Mouse (Mus musculus): ENCODE data around the gene Mfap1a. TPM values are rescaled to one million over a fixed set of nuclear protein-coding genes. Genes with fewer than 3 reads are reported as not detected.
"Not testable (repeated sequence)": the region's sequence is repeated elsewhere in the genome, so short reads cannot be mapped to it uniquely, and the experiment has no call there.

Mfap1a gene
- total RNA-seq, 2 experiments from 2014 or later: 14.5 to 15.4 TPM

DNA sequence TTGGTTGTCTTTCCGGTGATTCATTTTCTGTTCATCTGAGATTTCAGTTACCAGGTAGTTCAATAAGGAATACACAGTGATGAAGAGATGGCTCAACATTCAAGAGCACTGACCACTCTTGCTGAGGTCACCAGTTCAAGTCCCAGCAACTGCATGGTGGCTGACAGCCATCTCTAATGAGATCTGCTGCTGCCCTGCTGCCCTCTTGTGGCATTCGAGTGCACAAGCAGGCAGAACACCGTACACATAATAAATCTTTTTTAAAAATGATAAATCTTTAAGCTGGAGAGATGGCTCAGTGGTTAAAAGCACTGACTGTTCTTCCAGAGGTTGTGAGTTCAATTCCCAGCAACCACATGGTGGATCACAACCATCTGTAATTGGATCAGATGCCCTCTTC, 26.0 kb downstream of the Mfap1a start:
- DNase-seq: peak; percentile 7
- intact Hi-C loops (cut with DNase I; ENCODE audit: low total_unique reads): no loop called here

DNA sequence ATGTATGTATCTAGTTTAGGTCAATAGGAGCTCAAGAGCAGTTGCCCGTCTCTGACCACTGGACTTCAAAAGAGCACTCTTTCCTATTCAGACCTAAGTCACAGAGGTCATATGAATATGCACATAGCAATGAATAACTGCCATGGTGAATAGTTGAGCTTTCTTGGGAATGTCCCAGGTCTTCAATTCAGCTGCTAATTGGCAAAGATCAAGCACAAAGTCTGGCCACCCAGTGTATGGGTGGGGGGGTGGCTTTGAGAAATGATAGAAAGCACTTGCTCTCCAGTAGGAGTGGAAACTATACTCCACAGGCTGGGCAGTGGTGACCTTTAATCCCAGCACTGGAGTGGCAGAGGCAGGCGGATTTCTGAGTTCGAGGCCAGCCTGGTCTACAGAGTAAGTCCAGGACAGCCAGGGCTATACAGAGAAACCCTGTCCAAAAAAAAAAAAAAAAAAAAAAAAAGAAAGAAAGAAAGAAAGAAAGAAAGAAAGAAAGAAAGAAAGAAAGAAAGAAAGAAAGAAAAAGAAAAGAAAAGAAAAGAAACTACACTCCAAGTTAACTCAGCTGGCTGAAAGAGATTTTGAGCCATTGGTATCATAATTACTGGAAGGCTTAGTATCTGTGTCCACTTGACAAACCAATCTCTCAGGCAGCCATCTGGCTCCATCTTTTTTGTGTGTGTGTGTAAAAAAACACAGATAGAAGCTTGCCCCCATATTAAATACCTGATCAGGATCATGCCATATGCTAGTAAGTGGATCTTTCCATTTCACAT, 28.8 kb downstream of the Mfap1a start:
- DNase-seq: no peak
- intact Hi-C loops (cut with DNase I; ENCODE audit: low total_unique reads): no loop called here

DNA sequence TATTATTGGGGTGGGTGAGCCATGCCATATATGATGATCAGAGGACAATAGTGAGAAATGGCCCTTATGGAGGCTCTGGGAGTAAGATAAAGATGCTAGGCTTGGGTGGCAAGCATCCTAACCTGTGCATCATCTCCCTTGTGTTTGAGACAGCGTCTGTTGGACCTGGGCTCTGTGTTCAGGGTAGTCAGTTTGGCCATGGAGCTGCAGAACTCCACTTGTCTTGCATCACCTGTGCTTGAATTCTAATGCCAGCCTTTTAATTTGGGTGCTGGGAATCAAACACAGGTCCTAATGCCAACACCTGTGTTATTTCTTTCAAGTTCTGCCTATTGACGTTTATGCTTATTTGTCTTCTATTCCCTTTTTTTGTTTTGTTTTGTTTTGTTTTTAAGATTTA, 31.2 kb downstream of the Mfap1a start:
- intact Hi-C loops (cut with DNase I; ENCODE audit: low total_unique reads); DNase-seq: not testable (repeated sequence)

DNA sequence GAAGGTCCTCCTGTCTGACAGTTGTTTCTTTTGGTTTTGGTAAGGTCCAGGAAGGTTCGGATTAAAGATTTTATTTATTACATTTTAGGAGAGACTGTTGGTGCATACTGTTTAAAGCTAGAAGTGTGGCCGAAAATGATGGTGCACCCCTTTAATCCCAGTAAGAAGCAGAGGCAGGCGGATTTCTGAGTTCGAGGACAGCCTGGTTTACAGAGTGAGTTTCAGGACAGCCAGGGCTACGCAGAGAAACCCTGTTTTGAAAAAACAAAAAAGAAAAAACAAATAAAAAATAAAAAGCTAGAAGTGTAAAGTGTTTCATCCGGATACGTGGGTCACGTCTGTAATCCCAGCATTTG, 32.3 kb downstream of the Mfap1a start:
- DNase-seq: no peak
- intact Hi-C loops (cut with DNase I; ENCODE audit: low total_unique reads): no loop called here

DNA sequence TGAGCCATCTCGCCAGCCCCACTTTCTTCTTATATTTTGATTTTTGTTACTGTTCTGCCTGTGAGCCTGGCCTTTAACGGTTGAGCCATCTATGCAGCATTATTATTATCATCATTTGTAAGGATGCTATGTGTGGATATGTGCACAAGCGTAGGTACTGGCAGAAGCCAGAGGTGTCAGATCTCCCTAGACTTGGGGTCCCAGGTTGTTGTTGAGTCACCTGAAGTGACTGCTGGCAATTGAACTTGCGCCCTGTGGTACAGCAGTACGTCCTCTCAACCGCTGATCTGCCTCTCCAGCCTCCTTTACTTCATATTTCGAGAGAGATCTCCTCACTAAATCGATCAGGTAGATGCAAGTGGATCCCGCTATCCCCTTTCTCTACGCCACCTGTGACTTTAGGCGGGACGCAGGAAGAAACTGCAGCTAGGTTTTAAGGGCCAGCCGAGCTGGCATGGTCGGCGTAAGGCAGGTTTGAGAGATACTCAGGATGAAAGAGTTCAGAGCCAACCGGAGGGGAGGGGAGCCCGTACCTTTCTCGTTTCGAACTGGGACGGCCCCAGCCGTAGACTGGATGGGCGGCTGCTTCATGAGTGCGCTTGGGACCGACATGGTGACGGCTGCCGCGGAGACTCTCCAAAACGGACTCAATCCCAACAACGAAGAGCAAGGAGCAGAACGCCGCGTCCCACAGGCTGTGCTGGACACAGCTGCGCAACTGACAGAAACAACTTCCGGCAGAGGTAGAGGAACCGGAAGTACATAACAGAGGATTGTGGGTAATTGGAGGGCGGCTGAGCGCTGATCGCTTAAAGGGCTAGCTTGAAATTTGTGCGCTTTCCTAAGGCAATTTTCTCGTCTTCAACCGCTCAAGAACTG, 32.9 kb downstream of the Mfap1a start, which contains the start of gene Mfap1b:
Gene Mfap1b (minus strand): TSS at position 767 of the 879 bp plus-strand sequence.
- intact Hi-C loops (cut with DNase I; ENCODE audit: low total_unique reads): not testable (repeated sequence)

DNA sequence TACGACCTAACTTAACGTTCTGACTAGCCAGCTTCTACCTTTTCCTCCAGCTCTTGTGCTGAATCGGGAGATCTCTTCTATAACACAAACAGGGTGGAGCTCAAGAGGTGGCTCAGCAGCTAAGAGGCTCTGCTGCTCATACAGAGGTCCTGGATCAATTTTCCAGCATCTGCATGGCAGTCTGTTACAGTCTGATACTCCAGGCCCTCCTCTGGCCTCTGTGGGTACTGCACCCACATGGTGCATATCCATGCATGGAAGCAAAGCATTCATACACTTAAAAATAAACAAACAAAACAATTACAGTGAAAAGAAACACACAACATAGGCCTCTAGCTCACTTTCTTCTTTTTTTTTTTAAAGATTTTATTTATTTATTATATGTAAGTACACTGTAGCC, 33.7 kb downstream of the Mfap1a start:
- intact Hi-C loops (cut with DNase I; ENCODE audit: low total_unique reads); DNase-seq: not testable (repeated sequence)

More for the DNA sequence above, 32.9 kb downstream of the Mfap1a start, which contains the start of gene Mfap1b:
- peak; percentile 73 for DNase-seq

DNA sequence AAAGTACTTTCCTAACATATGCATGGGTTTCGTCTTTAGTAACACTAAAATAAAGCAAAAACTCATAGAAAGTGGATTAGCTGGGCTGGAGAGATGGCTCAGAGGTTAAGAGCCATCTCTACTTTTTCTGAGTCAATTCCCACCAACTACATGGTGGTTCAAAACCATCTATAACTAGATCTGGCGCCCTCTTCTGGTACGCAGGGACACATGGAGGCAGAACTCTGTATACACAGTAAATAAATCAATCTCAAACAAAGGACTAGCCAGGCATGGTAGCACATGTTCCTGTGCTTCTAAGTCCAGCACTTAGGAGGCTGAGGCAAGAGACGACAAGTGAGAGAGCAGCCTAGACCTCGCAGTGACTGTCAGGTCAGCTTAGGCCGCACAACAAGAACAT, 37.5 kb downstream of the Mfap1a start:
- intact Hi-C loops (cut with DNase I; ENCODE audit: low total_unique reads); DNase-seq: not testable (repeated sequence)

DNA sequence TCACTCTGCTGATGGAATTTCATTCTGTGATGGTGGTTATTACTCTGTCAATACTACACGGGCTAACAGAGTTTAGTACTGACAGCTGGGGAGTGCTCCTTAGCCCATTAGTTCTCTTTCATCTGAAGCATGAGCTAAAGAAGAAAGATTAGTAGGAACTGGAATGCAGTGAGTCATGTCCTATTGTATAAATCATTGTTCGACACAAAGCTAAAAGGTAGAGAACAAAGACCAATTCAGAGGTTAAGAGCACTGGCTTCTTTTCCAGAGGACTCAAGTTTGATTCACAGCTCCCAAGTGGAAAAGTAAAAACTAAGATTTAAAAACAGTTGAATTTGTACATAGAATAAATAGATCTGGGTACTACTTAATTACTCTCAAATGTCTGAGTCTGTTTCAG, 46.4 kb downstream of the Mfap1a start:
- intact Hi-C loops (cut with DNase I; ENCODE audit: low total_unique reads): no loop called here
- no peak for DNase-seq

DNA sequence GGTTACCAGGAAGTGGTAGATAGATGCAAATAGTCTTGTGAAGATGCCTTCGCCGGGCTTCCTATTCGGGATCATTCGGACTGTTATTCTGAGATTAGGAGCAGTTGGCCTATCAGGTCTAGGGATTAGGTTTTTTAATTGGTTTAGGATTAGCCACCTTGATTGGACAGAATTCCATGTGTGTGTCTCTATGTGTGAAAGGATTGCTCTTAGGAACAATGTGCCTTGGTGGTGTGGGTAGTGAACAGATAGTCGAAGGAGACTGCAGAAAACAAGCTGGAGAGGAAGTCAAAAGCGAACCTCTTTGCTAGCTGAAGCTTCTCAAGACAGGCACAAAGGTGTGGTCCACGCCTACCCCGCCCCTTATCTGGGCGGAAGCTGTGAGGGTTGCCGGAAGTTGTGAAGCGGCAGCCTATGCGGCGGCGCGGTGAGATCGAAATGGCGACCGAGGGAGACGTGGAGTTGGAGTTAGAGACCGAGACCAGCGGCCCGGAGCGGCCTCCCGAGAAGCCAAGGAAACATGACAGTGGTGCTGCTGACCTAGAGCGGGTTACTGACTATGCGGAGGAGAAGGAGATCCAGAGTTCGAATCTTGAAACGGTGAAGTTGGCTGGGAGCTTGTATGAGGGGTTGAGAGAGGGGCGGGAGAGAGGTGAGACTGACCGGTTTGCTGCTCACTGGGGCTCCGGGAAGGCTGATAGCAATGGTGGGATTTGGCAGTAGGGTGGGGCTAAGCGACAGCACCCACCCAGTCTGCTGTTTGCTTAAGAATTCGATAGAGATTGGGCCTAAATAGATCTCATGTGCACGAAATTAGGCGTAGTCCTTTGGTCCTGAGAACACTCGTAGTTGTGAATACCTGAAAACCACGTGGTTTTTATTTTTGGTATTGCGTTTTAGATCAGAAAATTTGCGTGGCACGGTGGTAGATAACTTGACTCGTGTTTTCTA, 49.5 kb downstream of the Mfap1a start, which contains the start of gene Serinc4:
Gene Serinc4 (minus strand): TSS at position 90 of the 951 bp plus-strand sequence.
- intact Hi-C loops (cut with DNase I; ENCODE audit: low total_unique reads): no loop called here
- peak; percentile 82 for DNase-seq

DNA sequence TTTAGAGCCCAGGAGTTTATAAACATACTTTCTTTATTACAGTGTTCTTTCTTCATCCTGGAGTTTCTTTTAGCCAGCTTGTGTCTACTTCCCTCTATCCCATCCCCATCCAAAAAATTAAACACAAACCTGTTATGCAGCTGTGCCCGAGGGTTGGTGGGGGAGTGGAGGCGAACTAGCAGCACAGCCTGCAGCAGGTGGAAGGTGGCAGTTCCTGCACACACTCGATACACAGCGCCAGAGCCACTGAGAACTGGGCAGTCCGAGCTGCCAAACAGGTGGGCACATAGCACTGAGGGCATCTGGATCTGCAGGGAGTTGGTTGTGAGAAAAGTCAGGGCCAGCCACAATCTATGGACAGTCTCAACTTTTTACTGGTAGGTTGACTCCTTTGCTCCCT, 50.9 kb downstream of the Mfap1a start:
- DNase-seq: no peak
- intact Hi-C loops (cut with DNase I; ENCODE audit: low total_unique reads): no loop called here

DNA sequence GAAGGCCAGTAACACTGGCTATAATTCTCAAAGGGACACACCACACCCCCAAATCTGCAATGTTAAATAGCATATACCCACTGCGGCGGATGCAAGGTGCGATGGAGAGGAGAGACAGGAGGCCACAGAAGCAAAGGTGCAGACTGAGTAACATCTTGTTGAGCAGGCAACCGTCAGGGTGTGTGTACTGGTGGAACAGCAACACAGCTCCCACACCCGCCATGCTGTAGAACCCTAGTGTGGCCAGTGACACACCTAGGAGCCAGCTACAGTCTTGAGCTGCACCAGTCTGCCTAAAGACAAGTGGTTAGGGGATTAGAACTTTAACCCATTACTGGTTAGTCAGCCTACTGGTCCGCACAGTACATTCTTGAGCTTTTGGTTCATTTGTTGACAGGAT, 52.5 kb downstream of the Mfap1a start:
- intact Hi-C loops (cut with DNase I; ENCODE audit: low total_unique reads): no loop called here
- DNase-seq: no peak

DNA sequence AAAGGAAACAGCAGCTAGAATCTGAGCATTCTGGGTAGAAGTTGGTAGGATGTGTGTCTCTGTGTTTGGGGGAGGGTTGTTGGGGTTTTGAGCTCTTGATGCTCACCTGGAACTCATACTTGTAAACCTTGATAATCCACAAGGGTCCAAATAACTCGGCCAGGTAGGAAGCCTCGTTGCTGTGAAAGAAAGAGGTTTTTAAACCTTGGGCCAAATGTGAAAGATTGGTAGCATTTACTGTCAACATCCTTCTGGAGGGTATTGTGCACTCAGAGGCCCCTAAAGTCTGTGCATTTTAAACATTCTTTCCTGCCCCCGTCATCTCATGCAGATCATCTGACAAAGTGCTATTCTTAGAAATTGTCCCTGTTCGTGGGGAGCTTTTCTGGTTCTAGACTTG, 53.5 kb downstream of the Mfap1a start, which contains the start of gene Hypk:
Gene Hypk (plus strand): TSS at position 301 of the 400 bp plus-strand sequence.
- no peak for DNase-seq

DNA sequence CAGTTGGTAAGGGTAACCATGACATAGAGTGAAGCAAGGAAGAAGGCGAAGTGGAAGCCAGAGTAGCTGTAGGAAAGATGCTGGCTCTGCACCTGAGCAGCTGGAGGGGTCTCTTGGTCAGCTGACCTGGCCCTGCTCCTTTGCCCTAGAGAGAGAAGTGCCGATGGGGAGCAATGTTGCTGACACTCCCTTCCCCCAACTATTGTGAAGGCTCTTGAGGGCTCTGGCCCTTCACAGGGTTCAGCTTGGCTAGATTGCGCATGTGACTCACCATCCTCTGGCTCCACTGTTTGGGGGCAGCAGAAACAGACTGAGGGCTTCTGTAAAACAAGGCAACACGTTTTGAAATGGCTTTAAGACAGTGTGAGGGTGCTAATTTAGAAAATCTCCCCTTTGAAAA, 54.1 kb downstream of the Mfap1a start:
- intact Hi-C loops (cut with DNase I; ENCODE audit: low total_unique reads): no loop called here
- no peak for DNase-seq

More for the DNA sequence above, 53.5 kb downstream of the Mfap1a start, which contains the start of gene Hypk:
- intact Hi-C loops (cut with DNase I; ENCODE audit: low total_unique reads): no loop called here

DNA sequence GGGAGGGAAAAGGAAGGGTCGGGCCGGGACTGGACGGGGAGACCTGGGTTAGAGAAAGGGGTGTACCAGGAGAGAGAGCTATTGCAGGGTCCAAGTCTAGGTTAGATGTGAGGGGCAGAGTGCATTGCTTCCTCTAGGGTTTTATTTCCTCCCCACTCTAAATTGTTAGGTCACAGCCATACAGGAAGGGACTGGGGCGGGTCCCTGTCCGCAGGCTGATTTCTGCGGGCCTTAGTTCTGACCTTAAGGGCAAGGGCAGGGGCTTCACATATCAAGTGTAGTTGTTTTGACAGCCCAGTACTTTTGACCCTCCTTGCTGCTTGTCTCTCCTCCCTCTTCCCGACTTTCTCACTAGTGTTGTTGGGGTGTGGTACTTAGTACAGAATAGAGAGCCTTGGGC, 56.4 kb downstream of the Mfap1a start:
- intact Hi-C loops (cut with DNase I; ENCODE audit: low total_unique reads): no loop called here
- DNase-seq: no peak

DNA sequence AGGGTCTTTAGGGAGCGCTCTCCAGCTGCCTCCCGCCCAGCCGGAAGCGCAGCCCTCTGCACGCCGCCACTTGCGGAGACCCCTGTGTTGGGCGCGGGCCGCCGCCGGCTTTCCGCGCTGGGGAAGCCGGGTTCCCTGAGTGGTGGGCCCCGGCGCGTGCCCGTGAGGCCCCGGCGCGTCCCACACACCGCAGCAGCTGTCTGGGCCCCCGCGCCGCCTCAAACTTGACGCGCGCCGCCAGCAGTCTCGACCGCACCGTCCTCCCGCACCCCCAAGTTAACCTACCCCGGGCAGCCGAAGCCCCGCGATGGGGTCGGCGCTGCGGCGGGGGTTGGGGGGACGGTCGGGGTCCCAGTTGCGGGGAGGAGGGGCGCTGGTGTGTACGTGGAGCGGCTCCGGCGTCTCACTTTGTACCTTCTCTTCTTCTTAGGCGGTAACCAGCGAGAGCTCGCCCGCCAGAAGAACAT, 56.9 kb downstream of the Mfap1a start:
- peak; percentile 32 for DNase-seq
- intact Hi-C loops (cut with DNase I; ENCODE audit: low total_unique reads): no loop called here

DNA sequence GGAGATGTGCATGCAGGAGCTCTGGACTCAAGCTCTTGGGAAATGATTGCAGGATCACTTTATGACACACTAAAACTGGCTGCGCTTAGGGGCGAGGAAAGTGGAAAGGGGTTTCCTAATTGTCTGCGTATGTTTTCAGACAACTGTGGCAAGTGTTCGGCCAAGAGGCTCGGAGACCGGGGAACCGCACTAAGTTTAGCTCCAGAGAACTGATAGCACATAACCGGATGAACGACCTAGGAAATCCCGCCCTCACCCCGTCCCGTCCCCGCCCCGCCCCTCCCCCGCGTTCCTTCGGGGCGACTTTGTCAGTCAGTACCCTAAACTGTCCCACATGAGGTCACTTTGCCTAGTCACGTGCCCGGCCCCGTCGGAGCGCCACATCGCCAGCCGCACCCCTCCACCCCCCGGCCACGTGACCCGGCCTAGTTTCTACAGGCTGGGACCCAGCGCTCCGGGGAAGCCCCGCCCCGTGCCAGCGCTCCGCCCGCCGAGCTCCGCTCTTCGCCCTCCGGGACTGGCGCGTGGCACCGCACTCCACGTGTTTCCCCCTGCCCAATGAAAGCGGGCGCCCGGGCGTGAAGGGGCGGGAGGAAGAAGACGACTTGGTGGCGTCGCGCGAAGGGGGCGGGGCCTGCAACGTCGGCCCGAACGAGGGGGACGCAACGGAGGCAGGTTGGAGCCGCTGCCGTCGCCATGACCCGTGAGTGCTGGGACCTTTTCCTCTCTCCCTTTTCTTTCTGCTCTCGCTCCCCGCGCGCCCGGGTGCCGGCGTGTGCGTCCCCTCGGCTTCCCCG, 57.5 kb downstream of the Mfap1a start, which contains the start of gene Serf2:
Gene Serf2 (plus strand): TSS at position 457 of the 797 bp plus-strand sequence.
- intact Hi-C loops (cut with DNase I; ENCODE audit: low total_unique reads): no loop called here
- peak; percentile 100 for DNase-seq

DNA sequence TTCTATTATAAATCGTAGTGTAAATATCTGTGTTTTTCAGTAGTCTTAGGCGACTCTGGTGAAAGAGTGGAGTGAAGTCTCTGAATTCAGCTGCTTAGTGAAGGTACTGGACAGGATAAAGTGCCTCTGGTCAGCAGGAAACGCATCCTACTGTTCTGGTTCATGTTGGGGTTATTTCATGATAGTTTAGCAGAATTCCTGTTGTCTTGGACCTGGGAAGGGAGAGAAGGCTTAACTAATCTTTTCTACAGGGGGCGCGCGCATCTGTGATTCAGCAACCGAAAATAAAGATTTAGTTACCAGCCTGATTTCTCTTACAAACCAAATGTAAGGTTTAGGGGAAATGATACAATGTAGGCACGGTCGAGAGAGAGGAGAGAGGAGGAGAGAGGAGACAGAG, 58.3 kb downstream of the Mfap1a start:
- no peak for DNase-seq
- intact Hi-C loops (cut with DNase I; ENCODE audit: low total_unique reads): no loop called here

DNA sequence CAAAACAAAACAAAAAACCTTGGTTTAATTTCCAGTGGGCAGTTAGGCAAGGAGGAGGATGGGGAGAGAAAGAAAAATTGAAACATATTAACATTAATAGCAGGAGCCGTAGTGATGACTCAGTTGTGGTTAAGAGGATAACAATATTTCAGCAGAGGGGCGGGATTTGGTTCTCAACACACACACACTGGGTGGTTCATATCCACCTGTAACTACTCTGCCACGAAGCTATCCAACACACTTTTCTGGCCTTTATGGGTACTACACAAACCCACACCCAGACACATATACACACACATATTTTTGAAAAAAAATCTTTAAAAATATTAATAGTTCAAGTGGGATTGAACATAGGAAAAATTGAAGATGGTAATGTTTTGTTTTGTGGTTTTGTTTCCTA, 59.5 kb downstream of the Mfap1a start:
- intact Hi-C loops (cut with DNase I; ENCODE audit: low total_unique reads): no loop called here
- no peak for DNase-seq

Data from gastrocnemius, postnatal 14 days (tissue).